Mouse (Mus musculus): Measurements from ENCODE around the gene Amz2.

Gene Amz2

GRCm38 (mm10) chr11:109425392-109426271, at the start of gene Amz2:
Gene Amz2, plus strand, starts transcription at chr11:109425946.
- DNase-seq (ENCODE audit: inconsistent age in 2 of 2, low spot score in 1 of 2): peak; percentile 99 to 100

GRCm38 (mm10) chr11:109376484-109377143, 49.1 kb upstream of the Amz2 start:
- peak in 1 of 2 experiments; percentile 55 for DNase-seq (ENCODE audit: inconsistent age in 2 of 2, low spot score in 1 of 2)

- no peak for DNase-seq (ENCODE audit: inconsistent age in 2 of 2, low spot score in 1 of 2)
These were observed 48.3 kb upstream of the Amz2 start for GRCm38 (mm10) chr11:109377477-109377876.

GRCm38 (mm10) chr11:109378051-109378450, 47.7 kb upstream of the Amz2 start:
- no peak for DNase-seq (ENCODE audit: inconsistent age in 2 of 2, low spot score in 1 of 2)

GRCm38 (mm10) chr11:109380662-109381061, 45.1 kb upstream of the Amz2 start:
- no peak for DNase-seq (ENCODE audit: inconsistent age in 2 of 2, low spot score in 1 of 2)

- no peak for DNase-seq (ENCODE audit: inconsistent age in 2 of 2, low spot score in 1 of 2)
These were observed 40.5 kb upstream of the Amz2 start for GRCm38 (mm10) chr11:109385296-109385695.

GRCm38 (mm10) chr11:109389046-109389445, 36.7 kb upstream of the Amz2 start:
- DNase-seq (ENCODE audit: inconsistent age in 2 of 2, low spot score in 1 of 2): no peak

GRCm38 (mm10) chr11:109391200-109391599, 34.5 kb upstream of the Amz2 start:
- peak in 1 of 2 experiments; percentile 61 for DNase-seq (ENCODE audit: inconsistent age in 2 of 2, low spot score in 1 of 2)

GRCm38 (mm10) chr11:109391760-109392159, 34.0 kb upstream of the Amz2 start:
- DNase-seq (ENCODE audit: inconsistent age in 2 of 2, low spot score in 1 of 2): peak; percentile 29 to 69

GRCm38 (mm10) chr11:109392601-109393000, 33.1 kb upstream of the Amz2 start:
- DNase-seq (ENCODE audit: inconsistent age in 2 of 2, low spot score in 1 of 2): peak; percentile 46 to 71

GRCm38 (mm10) chr11:109394758-109395157, 31.0 kb upstream of the Amz2 start:
- DNase-seq (ENCODE audit: inconsistent age in 2 of 2, low spot score in 1 of 2): peak; percentile 49 to 67

- DNase-seq (ENCODE audit: inconsistent age in 2 of 2, low spot score in 1 of 2): no peak
These were observed 30.5 kb upstream of the Amz2 start for GRCm38 (mm10) chr11:109395291-109395690.

GRCm38 (mm10) chr11:109406431-109406830, 19.3 kb upstream of the Amz2 start:
- DNase-seq (ENCODE audit: inconsistent age in 2 of 2, low spot score in 1 of 2): no peak

- DNase-seq (ENCODE audit: inconsistent age in 2 of 2, low spot score in 1 of 2): no peak
These were observed 15.4 kb upstream of the Amz2 start for GRCm38 (mm10) chr11:109410197-109410980.

GRCm38 (mm10) chr11:109413617-109414016, 12.1 kb upstream of the Amz2 start, which contains the start of gene 9930022D16Rik:
Gene 9930022D16Rik, plus strand, starts transcription at chr11:109413917.
- DNase-seq (ENCODE audit: inconsistent age in 2 of 2, low spot score in 1 of 2): no peak

- DNase-seq (ENCODE audit: inconsistent age in 2 of 2, low spot score in 1 of 2): no peak
These were observed 10.9 kb upstream of the Amz2 start for GRCm38 (mm10) chr11:109414802-109415201.

GRCm38 (mm10) chr11:109416709-109417420, 8.9 kb upstream of the Amz2 start:
- DNase-seq (ENCODE audit: inconsistent age in 2 of 2, low spot score in 1 of 2): no peak

- no peak for DNase-seq (ENCODE audit: inconsistent age in 2 of 2, low spot score in 1 of 2)
These were observed 8.2 kb upstream of the Amz2 start for GRCm38 (mm10) chr11:109417472-109418040.

- DNase-seq (ENCODE audit: inconsistent age in 2 of 2, low spot score in 1 of 2): no peak
These were observed 6.3 kb upstream of the Amz2 start for GRCm38 (mm10) chr11:109419461-109419860.

GRCm38 (mm10) chr11:109419961-109420566, 5.7 kb upstream of the Amz2 start:
- DNase-seq (ENCODE audit: inconsistent age in 2 of 2, low spot score in 1 of 2): no peak

Measured in adrenal gland, adult (tissue).